Mouse (Mus musculus): Measurements from ENCODE around the gene Tbrg4.

- TF ChIP-seq POLR2A (IDR thresholded peaks at IDR 0.05; ENCODE audit: low read depth, low read length) (no peak), CTCF (IDR thresholded peaks at IDR 0.05; ENCODE audit: borderline replicate concordance, insufficient read depth, low read length) (no peak)
Measured at GRCm38 (mm10) chr11:6596205-6596604, 29.7 kb downstream of the Tbrg4 start.
